Mouse (Mus musculus): ENCODE data around the gene Tnfsf13.

Tnfsf13 gene

GRCm38 (mm10) chr11:69645860-69646259, 39.7 kb downstream of the Tnfsf13 start:
- no peak for DNase-seq

- DNase-seq, result no peak
These were observed 50.1 kb downstream of the Tnfsf13 start for GRCm38 (mm10) chr11:69635471-69635870.

GRCm38 (mm10) chr11:69633128-69633866, 52.3 kb downstream of the Tnfsf13 start:
- peak; percentile 83 for DNase-seq
